Mouse (Mus musculus) forebrain, embryonic 14.5 days (tissue): ENCODE measurements around the gene Tppp3. TPM values are rescaled to one million over a fixed set of nuclear protein-coding genes. Genes with fewer than 3 reads are reported as not detected.

Experiments used
- ATAC-seq: fragments of 200-750 bp; cut with Nextera tagmentation; 2 replicates; pipeline ENCODE4 v1.8.0; 2017; ENCODE audit warnings: mild to moderate bottlenecking, moderate library complexity
- DNase-seq: peaks from one replicate; pipeline ENCODE4 v3.0.0-alpha.2; 2015; ENCODE audit warnings: low spot score
- H3K27ac ChIP-seq: fragments of 300-500 bp; sonication (generic); 2 replicates; pipeline ENCODE4 v1.5.1; 2014; ENCODE audit warnings: low read depth, mild to moderate bottlenecking, control low read depth, low read length, moderate library complexity
- H3K27me3 ChIP-seq: fragments of 300-500 bp; sonication (generic); replicated peaks from 2 replicates; pipeline ENCODE4 v1.6.1; 2014; ENCODE audit warnings: low read length, control low read depth, mixed read lengths; ENCODE audit not compliant: control insufficient read depth, insufficient read depth
- H3K36me3 ChIP-seq: fragments of 300-500 bp; sonication (generic); 2 replicates; pipeline ENCODE4 v1.6.1; 2014; ENCODE audit warnings: low read length, control low read depth; ENCODE audit not compliant: control insufficient read depth, insufficient read depth
- H3K4me1 ChIP-seq: fragments of 300-500 bp; sonication (generic); 2 replicates; pipeline ENCODE4 v1.6.1; 2014; ENCODE audit warnings: antibody characterized with exemption, low read length, control low read depth; ENCODE audit not compliant: control insufficient read depth, insufficient read depth
- H3K4me2 ChIP-seq: fragments of 300-500 bp; sonication (generic); 2 replicates; pipeline ENCODE4 v1.6.1; 2014; ENCODE audit warnings: mild to moderate bottlenecking, control low read depth, low read length
- H3K4me3 ChIP-seq: fragments of 300-500 bp; sonication (generic); 2 replicates; pipeline ENCODE4 v1.5.1; 2014; ENCODE audit warnings: low read depth, low read length, control low read depth
- H3K9ac ChIP-seq: fragments of 300-500 bp; sonication (generic); 2 replicates; pipeline ENCODE4 v1.6.1; 2014; ENCODE audit warnings: mild to moderate bottlenecking, low read length, control low read depth, moderate library complexity
- H3K9me3 ChIP-seq: fragments of 300-500 bp; sonication (generic); replicated peaks from 2 replicates; pipeline ENCODE4 v1.6.1; 2016; ENCODE audit warnings: low read length, control low read depth, mixed read lengths; ENCODE audit not compliant: control insufficient read depth
- WGBS: fragments of 180-500 bp; shearing (Covaris S2); extraction: QIAGEN DNeasy Blood & Tissue Kit; methylation state at CpG from one replicate; pipeline ENCODE4 v1.1.7; 2014; 5-methylcytosine and 5-hydroxymethylcytosine counted together
- polyA plus RNA-seq: library from polyadenylated mRNA; unstranded; fragments of >200 nt; fragmentation: Nextera tagmentation; extraction: Ambion mirVana; gene quantifications from 2 replicates; pipeline ENCODE4 v1.2.1, GENCODE M21; 2014

The Tppp3 gene
- polyA plus RNA-seq, 1 experiment from 2014 or later: 49.2 TPM

DNA sequence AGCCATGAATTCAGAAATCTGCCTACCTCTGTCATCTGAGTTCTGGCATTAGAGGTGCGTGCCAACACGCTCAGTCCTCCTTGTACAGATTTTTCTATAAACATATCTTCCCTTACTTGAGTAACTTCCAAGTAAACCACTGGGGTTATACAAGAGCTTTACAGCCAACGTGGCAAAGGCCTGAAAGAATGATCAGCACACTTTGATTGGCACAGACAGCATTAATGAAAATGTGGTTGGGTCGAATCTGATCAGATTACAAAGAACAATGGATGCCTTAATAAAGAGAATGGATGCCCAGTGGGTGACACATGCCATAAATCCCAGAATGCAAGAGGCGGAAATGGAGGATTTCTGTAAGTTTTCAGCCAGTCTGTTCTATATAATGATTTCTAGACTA lies 35.1 kb downstream of the Tppp3 start:
- peaks cover 14% of the 10 kb centered on the region; the same call in 1 of the 2 replicates for H3K4me1 ChIP-seq
- H3K36me3 ChIP-seq: no peaks in the 10 kb centered on the region
- no peak for ATAC-seq
- no peaks in the 10 kb centered on the region for H3K9me3 ChIP-seq
- no peak overlapping the region for H3K9ac ChIP-seq
- H3K4me3 ChIP-seq: no peak overlapping the region
- no peak overlapping the region for H3K4me2 ChIP-seq
- no peaks in the 10 kb centered on the region for H3K27me3 ChIP-seq
- no peak overlapping the region for H3K27ac ChIP-seq
- WGBS: 70% methylated on average over 5 of the region's 5 CpGs
- DNase-seq: no peak

- peaks cover 14% of the 10 kb centered on the region; the same call in 1 of the 2 replicates for H3K4me1 ChIP-seq
- no peaks in the 10 kb centered on the region for H3K36me3 ChIP-seq
- no peak overlapping the region for H3K4me3 ChIP-seq
- no peaks in the 10 kb centered on the region for H3K9me3 ChIP-seq
- H3K9ac ChIP-seq: no peak overlapping the region
- no peaks in the 10 kb centered on the region for H3K27me3 ChIP-seq
- no peak overlapping the region for H3K27ac ChIP-seq
- WGBS: 61% methylated on average over 5 of the region's 5 CpGs
- DNase-seq: no peak
- ATAC-seq: no peak
- H3K4me2 ChIP-seq: no peak overlapping the region
These were observed 37.2 kb downstream of the Tppp3 start for GRCm38 (mm10) chr8:105434136-105434535.

GRCm38 (mm10) chr8:105433511-105433910 lies 37.8 kb downstream of the Tppp3 start:
- Histone ChIP-seq H3K4me2 (no peak overlapping the region), H3K4me3 (no peak overlapping the region), H3K36me3 (no peaks in the 10 kb centered on the region), H3K27ac (no peak overlapping the region), H3K4me1 (peaks cover 14% of the 10 kb centered on the region; the same call in 1 of the 2 replicates), H3K9me3 (no peaks in the 10 kb centered on the region), H3K9ac (no peak overlapping the region), H3K27me3 (no peaks in the 10 kb centered on the region)
- 39% methylated on average over 5 of the region's 5 CpGs for WGBS
- ATAC-seq (no peak), DNase-seq (peak; percentile 42)

DNA sequence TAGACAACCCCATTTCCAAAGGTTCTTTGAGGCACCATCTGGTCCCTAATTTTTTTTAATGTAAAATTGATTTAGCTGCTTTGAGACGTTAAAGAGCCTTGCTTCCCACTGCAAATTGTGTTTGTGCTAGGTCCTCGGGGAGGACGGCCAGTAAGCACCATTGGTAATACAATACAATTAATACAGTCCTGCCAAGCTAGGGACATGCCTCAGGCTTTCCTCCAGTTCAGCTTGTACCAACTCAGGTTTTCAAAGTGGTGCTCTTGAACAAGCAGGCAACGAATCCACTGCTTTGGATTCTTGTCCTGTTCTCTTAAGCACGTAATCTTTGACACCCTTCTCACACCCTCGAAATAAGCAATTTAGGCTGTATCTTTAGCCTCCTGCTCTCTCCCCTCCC lies 38.3 kb downstream of the Tppp3 start:
- H3K27me3 ChIP-seq: no peaks in the 10 kb centered on the region
- H3K4me2 ChIP-seq: no peak overlapping the region
- 31% methylated on average over 6 of the region's 6 CpGs for WGBS
- no peaks in the 10 kb centered on the region for H3K36me3 ChIP-seq
- no peak overlapping the region for H3K9ac ChIP-seq
- no peak overlapping the region for H3K27ac ChIP-seq
- H3K9me3 ChIP-seq: no peaks in the 10 kb centered on the region
- DNase-seq (peak; percentile 27), ATAC-seq (no peak)
- H3K4me1 ChIP-seq: peaks cover 14% of the 10 kb centered on the region; the same call in 1 of the 2 replicates
- H3K4me3 ChIP-seq: no peak overlapping the region

- H3K9ac ChIP-seq: no peak overlapping the region
- no peak overlapping the region for H3K27ac ChIP-seq
- H3K4me3 ChIP-seq: no peak overlapping the region
- no peak overlapping the region for H3K4me2 ChIP-seq
- H3K27me3 ChIP-seq: no peaks in the 10 kb centered on the region
- 36% methylated on average over 7 of the region's 7 CpGs for WGBS
- H3K4me1 ChIP-seq: peaks cover 14% of the 10 kb centered on the region; the same call in 1 of the 2 replicates
- no peaks in the 10 kb centered on the region for H3K9me3 ChIP-seq
- ATAC-seq (no peak), DNase-seq (peak; percentile 37)
- no peaks in the 10 kb centered on the region for H3K36me3 ChIP-seq
These were observed 39.4 kb downstream of the Tppp3 start for GRCm38 (mm10) chr8:105431743-105432515.

DNA sequence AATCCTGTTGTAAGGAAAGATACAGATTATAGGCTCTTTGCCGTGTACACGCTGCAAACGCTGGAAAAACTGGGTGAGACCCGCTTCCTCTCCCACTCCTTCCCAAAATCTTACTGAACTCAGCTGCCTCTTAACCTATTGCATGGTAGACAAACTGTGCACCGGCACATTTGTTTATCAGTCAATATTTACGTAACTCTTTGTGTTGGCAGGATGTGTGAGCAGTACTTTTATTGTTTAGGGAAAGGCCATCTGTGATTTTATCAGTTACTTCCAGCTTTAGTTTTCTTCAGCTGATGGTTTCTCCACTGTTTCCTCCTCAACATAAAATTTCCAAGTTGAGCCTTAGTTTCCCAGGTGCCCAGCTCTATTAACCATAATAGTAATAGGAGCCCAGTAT lies 44.4 kb downstream of the Tppp3 start:
- Histone ChIP-seq H3K4me2 (no peak overlapping the region), H3K36me3 (no peaks in the 10 kb centered on the region), H3K27me3 (no peaks in the 10 kb centered on the region), H3K27ac (no peak overlapping the region), H3K4me1 (no peaks in the 10 kb centered on the region), H3K9ac (no peak overlapping the region), H3K4me3 (no peak overlapping the region), H3K9me3 (no peaks in the 10 kb centered on the region)
- WGBS: 85% methylated on average over 6 of the region's 6 CpGs
- no peak for DNase-seq
- no peak for ATAC-seq

DNA sequence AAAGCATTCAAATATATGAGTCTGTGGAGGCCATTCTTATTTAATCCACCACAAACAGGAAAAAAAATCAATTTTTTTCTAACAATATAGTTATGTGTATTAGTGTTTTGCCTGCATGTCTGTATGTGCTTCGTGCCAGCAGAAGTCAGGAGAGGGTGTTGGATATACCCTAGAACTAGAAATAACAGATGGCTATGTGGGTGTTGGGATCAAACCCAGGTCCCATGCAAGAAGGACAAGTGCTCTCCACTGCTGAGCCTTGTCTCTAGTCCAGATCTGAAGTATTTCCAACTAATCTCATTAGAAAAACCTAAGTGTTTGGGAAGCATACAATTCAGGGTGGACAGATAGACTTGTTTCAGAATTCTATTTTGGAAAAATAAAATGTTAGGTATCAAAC lies 49.3 kb downstream of the Tppp3 start:
- Histone ChIP-seq H3K4me3 (no peak overlapping the region), H3K36me3 (no peaks in the 10 kb centered on the region), H3K4me2 (no peak overlapping the region), H3K9ac (no peak overlapping the region), H3K4me1 (no peaks in the 10 kb centered on the region), H3K27ac (no peak overlapping the region), H3K27me3 (no peaks in the 10 kb centered on the region), H3K9me3 (no peaks in the 10 kb centered on the region)
- 76% methylated on average over 1 of the region's 1 CpGs for WGBS
- no peak for DNase-seq
- ATAC-seq: no peak

- no peak overlapping the region for H3K9ac ChIP-seq
- DNase-seq: no peak
- H3K27me3 ChIP-seq: no peaks in the 10 kb centered on the region
These were observed 51.5 kb downstream of the Tppp3 start for GRCm38 (mm10) chr8:105419800-105420199.

GRCm38 (mm10) chr8:105418992-105419391 lies 52.3 kb downstream of the Tppp3 start:
- no peak overlapping the region for H3K27ac ChIP-seq
- WGBS: 65% methylated on average over 2 of the region's 2 CpGs

More at GRCm38 (mm10) chr8:105419800-105420199, 51.5 kb downstream of the Tppp3 start:
- Histone ChIP-seq H3K4me1 (no peaks in the 10 kb centered on the region), H3K4me2 (no peak overlapping the region), H3K36me3 (no peaks in the 10 kb centered on the region), H3K4me3 (no peak overlapping the region), H3K9me3 (no peaks in the 10 kb centered on the region), H3K27ac (no peak overlapping the region)
- WGBS: 89% methylated on average over 4 of the region's 4 CpGs
- ATAC-seq: no peak

More at GRCm38 (mm10) chr8:105418992-105419391, 52.3 kb downstream of the Tppp3 start:
- Histone ChIP-seq H3K36me3 (no peaks in the 10 kb centered on the region), H3K4me2 (no peak overlapping the region), H3K9me3 (no peaks in the 10 kb centered on the region), H3K4me1 (no peaks in the 10 kb centered on the region), H3K9ac (no peak overlapping the region), H3K27me3 (no peaks in the 10 kb centered on the region), H3K4me3 (no peak overlapping the region)
- DNase-seq (no peak), ATAC-seq (no peak)
